Mouse (Mus musculus) forebrain, embryonic 16.5 days (tissue): ENCODE data around the gene Hsf5. TPM values are rescaled to one million over a fixed set of nuclear protein-coding genes. Genes with fewer than 3 reads are reported as not detected.

Experiments
- ATAC-seq: fragments of 200-750 bp; cut with Nextera tagmentation; 2 replicates; pipeline ENCODE4 v1.8.0; 2017; ENCODE audit warnings: mild to moderate bottlenecking, moderate library complexity
- H3K27ac ChIP-seq: fragments of 300-500 bp; sonication (generic); 2 replicates; pipeline ENCODE4 v1.5.1; 2014; ENCODE audit warnings: low read length, control low read depth
- H3K27me3 ChIP-seq: fragments of 300-500 bp; sonication (generic); replicated peaks from 2 replicates; pipeline ENCODE4 v1.6.1; 2014; ENCODE audit warnings: low read length; ENCODE audit not compliant: control insufficient read depth, insufficient read depth
- H3K36me3 ChIP-seq: fragments of 300-500 bp; sonication (generic); 2 replicates; pipeline ENCODE4 v1.6.1; 2014; ENCODE audit not compliant: control insufficient read depth, insufficient read depth
- H3K4me1 ChIP-seq: fragments of 300-500 bp; sonication (generic); replicated peaks from 2 replicates; pipeline ENCODE4 v1.6.1; 2014; ENCODE audit warnings: low read length; ENCODE audit not compliant: control insufficient read depth, insufficient read depth
- H3K4me2 ChIP-seq: fragments of 300-500 bp; sonication (generic); 2 replicates; pipeline ENCODE4 v1.6.1; 2014; ENCODE audit warnings: mild to moderate bottlenecking, low read length, control low read depth
- H3K4me3 ChIP-seq: fragments of 300-500 bp; sonication (generic); replicated peaks from 2 replicates; pipeline ENCODE4 v1.5.1; 2014; ENCODE audit warnings: mild to moderate bottlenecking, low read length, control low read depth
- H3K9ac ChIP-seq: fragments of 300-500 bp; sonication (generic); replicated peaks from 2 replicates; pipeline ENCODE4 v1.6.1; 2014; ENCODE audit warnings: low read depth, low read length, control low read depth
- H3K9me3 ChIP-seq: fragments of 300-500 bp; sonication (generic); 2 replicates; pipeline ENCODE4 v1.6.1; 2016; ENCODE audit warnings: low read length; ENCODE audit not compliant: control insufficient read depth
- WGBS: fragments of 180-500 bp; shearing (Covaris S2); extraction: QIAGEN DNeasy Blood & Tissue Kit; methylation state at CpG from one replicate; pipeline ENCODE4 v1.1.7; 2014; 5-methylcytosine and 5-hydroxymethylcytosine counted together
- polyA plus RNA-seq: library from polyadenylated mRNA; unstranded; fragments of >200 nt; fragmentation: Nextera tagmentation; extraction: Ambion mirVana; gene quantifications from 2 replicates; pipeline ENCODE4 v1.2.1, GENCODE M21; 2015

Gene Hsf5
- polyA plus RNA-seq, 1 experiment from 2014 or later, result 0.46 TPM

- H3K4me2 ChIP-seq, result peak overlapping the region; percentile 62
- no peak for ATAC-seq
- no peaks in the 10 kb centered on the region for H3K9me3 ChIP-seq
- H3K9ac ChIP-seq, result no peak overlapping the region
- no peak overlapping the region for H3K27ac ChIP-seq
- no peaks in the 10 kb centered on the region for H3K36me3 ChIP-seq
- H3K27me3 ChIP-seq, result peaks cover 3% of the 10 kb centered on the region; the same call in 1 of the 2 replicates
- peaks cover 7% of the 10 kb centered on the region for H3K4me1 ChIP-seq
- H3K4me3 ChIP-seq, result peak overlapping the region; percentile 42
- 6% methylated on average over 14 of the region's 14 CpGs for WGBS
Observed at GRCm38 (mm10) chr11:87662822-87663221, 45.9 kb downstream of the Hsf5 start.

DNA sequence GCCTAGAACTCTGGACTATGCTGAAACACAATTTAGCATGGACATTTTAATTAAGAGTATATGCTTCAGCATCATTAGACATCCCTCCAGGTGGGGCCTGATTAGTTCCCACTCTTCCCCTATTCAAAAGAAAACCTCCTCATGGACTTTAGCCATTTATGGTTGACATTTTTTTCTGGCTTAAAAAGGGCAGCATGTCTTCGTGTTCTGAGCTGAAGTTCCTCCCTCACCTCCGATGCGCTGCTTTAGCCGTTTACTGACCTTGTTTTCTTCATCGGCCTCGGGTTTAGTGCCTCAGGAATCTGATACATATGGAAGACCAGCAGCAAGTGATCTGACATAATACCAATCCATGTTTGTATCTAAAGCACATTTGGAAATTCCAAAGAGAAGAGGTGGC is 47.0 kb downstream of the Hsf5 start:
- H3K4me2 ChIP-seq, result no peak overlapping the region
- WGBS, result 71% methylated on average over 6 of the region's 6 CpGs

GRCm38 (mm10) chr11:87664521-87664920 is 47.6 kb downstream of the Hsf5 start:
- Histone ChIP-seq H3K27ac (no peak overlapping the region), H3K4me3 (no peak overlapping the region), H3K27me3 (peaks cover 3% of the 10 kb centered on the region; the same call in 1 of the 2 replicates), H3K9me3 (no peaks in the 10 kb centered on the region), H3K4me1 (peaks cover 7% of the 10 kb centered on the region), H3K4me2 (no peak overlapping the region), H3K36me3 (no peaks in the 10 kb centered on the region), H3K9ac (no peak overlapping the region)
- 81% methylated on average over 12 of the region's 12 CpGs for WGBS
- no peak for ATAC-seq

More for the DNA sequence above, 47.0 kb downstream of the Hsf5 start:
- Histone ChIP-seq H3K9me3 (no peaks in the 10 kb centered on the region), H3K27me3 (peaks cover 3% of the 10 kb centered on the region; the same call in 1 of the 2 replicates), H3K4me3 (no peak overlapping the region), H3K9ac (no peak overlapping the region), H3K36me3 (no peaks in the 10 kb centered on the region), H3K4me1 (peaks cover 7% of the 10 kb centered on the region), H3K27ac (no peak overlapping the region)
- ATAC-seq, result no peak

GRCm38 (mm10) chr11:87665224-87665623 is 48.3 kb downstream of the Hsf5 start:
- Histone ChIP-seq H3K9me3 (no peaks in the 10 kb centered on the region), H3K4me1 (peaks cover 7% of the 10 kb centered on the region), H3K4me2 (no peak overlapping the region), H3K36me3 (no peaks in the 10 kb centered on the region), H3K9ac (no peak overlapping the region), H3K27me3 (peaks cover 3% of the 10 kb centered on the region; the same call in 1 of the 2 replicates), H3K27ac (no peak overlapping the region), H3K4me3 (no peak overlapping the region)
- ATAC-seq, result no peak
- WGBS, result 60% methylated on average over 6 of the region's 6 CpGs

DNA sequence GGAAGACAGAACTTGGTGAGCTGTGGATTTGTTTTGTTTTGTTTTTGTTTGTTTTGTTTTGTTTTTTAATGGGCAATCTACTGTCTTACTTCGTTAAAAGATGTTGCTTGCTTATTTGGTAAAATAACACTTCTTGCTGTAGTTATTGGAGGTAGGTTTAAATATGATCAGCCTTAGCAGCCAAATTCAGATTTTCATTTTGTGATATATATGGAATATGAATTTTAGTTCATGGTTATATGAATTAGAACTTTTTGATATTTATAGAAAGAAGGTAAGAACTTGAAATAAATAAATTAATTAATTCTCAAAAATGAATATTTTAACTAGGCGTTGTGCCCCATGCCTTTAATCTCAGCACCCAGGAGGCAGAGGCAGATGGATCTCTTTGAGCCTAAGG is 48.7 kb downstream of the Hsf5 start:
- Histone ChIP-seq H3K9ac (no peak overlapping the region), H3K4me2 (no peak overlapping the region), H3K27me3 (peaks cover 3% of the 10 kb centered on the region; the same call in 1 of the 2 replicates), H3K36me3 (no peaks in the 10 kb centered on the region), H3K4me1 (peaks cover 7% of the 10 kb centered on the region), H3K9me3 (no peaks in the 10 kb centered on the region), H3K4me3 (no peak overlapping the region), H3K27ac (no peak overlapping the region)
- no peak for ATAC-seq
- WGBS, result 80% methylated on average over 2 of the region's 2 CpGs

DNA sequence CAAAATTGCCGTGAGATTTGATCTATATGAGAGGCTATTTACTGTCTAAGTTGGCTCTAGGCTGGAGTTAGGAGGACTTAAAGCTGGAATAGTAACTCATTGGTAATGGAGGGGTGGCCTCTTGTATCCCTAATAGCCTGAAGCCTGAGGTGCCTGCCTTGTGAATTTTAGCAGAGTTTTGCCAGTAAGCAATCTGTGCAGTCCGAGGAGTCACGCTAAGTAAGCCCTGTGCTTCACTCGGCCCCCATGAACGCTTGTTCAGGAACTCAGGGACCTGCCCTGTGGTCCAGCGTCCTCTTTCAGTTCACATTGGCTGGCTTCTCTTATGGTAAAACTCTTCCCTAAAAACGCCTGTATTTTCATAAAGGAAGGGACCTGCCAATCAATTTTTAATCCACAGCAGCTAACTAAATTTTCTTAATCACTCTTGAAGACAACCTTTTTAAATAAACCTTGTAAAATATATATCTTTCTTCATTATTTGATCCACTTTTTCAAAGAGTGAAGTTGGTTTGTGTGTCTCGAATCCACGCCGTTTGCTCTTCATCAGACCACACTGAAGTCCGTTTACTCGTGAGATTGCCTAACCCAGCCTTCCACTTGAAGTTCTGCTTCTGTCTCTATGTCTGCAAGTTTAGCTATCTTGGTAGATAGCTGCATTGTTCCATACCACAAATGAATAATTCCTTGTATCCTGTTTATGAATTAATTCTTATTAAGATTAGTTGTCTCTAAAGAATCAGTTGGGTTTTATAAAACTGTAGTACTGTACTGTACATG is 49.5 kb downstream of the Hsf5 start:
- no peaks in the 10 kb centered on the region for H3K36me3 ChIP-seq
- H3K4me2 ChIP-seq, result no peak overlapping the region
- peaks cover 3% of the 10 kb centered on the region; the same call in 1 of the 2 replicates for H3K27me3 ChIP-seq
- 76% methylated on average over 12 of the region's 12 CpGs for WGBS
- no peak overlapping the region for H3K27ac ChIP-seq
- no peak overlapping the region for H3K4me3 ChIP-seq
- ATAC-seq, result no peak
- no peaks in the 10 kb centered on the region for H3K9me3 ChIP-seq
- peaks cover 7% of the 10 kb centered on the region for H3K4me1 ChIP-seq
- H3K9ac ChIP-seq, result no peak overlapping the region

DNA sequence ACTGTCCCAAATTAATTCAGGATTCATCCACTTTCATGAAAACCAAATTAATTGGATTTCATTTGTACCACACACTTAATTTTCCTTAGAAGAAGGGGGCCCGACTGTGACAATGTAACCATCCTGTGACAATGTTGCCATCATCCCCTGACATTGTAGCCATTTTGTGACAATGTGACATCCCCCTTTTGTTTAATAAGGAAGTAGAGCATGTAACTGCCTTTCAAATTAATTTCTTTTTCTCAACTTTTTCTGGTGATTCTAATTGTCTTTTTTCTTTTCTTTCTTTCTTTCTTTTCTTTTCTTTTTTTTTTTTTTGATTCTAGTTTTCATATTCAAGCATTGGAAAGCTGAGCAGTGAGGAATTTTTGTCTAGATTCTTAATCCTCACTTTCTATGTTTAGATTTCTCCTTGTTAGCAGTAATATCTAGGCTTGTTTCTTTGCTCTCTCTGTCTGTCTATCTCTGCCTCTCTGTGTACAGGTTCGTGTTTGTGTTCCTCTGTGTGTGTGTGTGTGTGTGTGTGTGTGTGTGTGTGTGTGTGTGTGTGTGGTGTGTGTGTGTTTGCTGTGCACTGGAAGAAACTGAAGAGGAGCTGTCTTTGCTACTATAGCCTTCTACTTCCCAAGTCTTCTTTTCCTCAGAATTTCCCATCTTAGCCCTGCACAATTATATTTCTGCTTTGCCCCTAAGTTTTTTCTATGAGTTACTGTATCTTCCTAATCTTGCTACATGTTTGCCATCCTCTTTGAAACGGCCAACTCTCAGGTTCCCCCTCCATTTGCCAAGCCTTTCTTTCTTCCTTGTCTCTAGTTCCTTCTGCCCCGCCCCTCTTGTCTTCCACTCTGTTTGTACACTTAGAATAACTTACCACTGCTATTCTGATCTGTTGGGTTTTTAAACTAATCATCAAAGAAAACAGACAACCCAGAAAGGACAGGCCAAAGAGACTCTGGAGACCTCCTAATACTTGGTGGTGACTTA is 50.4 kb downstream of the Hsf5 start:
- H3K36me3 ChIP-seq, result no peaks in the 10 kb centered on the region
- WGBS, result 60% methylated on average over 4 of the region's 4 CpGs
- H3K27me3 ChIP-seq, result peaks cover 3% of the 10 kb centered on the region; the same call in 1 of the 2 replicates
- no peak overlapping the region for H3K4me3 ChIP-seq
- peaks cover 7% of the 10 kb centered on the region for H3K4me1 ChIP-seq
- H3K4me2 ChIP-seq, result no peak overlapping the region
- no peak overlapping the region for H3K9ac ChIP-seq
- ATAC-seq, result no peak
- H3K27ac ChIP-seq, result no peak overlapping the region
- no peaks in the 10 kb centered on the region for H3K9me3 ChIP-seq

DNA sequence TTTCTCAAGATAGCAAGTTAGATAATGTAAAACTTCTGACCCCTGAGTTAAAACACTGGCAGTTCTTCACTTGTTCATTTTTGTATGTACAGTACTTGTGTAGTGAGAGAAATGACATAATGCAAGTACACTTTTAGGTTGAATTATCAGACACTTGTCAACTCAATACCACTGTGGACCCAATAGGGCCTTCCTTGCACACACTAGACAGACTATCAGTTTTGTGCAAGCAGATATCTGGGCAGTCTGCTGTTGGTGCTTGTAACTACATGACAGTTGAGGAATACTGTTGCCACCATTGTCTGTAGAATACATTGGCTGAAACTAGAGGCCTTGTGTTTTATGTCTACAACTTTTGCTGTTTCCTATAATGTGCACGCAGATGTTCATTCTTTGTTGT is 56.3 kb downstream of the Hsf5 start:
- WGBS, result 93% methylated on average over 1 of the region's 1 CpGs
- Histone ChIP-seq H3K4me3 (no peak overlapping the region), H3K4me1 (no peaks in the 10 kb centered on the region), H3K9ac (no peak overlapping the region), H3K4me2 (no peak overlapping the region), H3K27me3 (no peaks in the 10 kb centered on the region), H3K27ac (no peak overlapping the region), H3K36me3 (no peaks in the 10 kb centered on the region), H3K9me3 (no peaks in the 10 kb centered on the region)
- no peak for ATAC-seq

DNA sequence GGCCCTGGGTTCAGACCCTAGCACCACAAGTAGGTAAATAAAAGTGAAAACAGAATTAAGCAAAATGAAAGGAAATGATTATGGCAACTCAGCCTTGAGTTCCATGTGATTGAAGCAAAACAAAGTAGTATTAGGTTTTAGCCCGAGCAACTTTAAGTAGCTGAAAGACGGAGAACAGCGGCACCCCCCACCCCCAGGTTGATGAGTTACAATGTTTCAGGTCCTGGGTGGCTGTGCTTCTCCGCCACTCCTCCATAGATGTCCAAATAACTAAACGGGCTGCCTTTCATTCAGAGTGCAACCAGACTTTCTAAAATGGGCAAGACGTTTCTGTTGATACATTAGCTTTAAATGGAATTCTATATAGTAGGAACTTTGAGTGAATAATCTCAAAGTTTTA is 58.6 kb downstream of the Hsf5 start:
- Histone ChIP-seq H3K36me3 (no peaks in the 10 kb centered on the region), H3K9me3 (no peaks in the 10 kb centered on the region), H3K9ac (no peak overlapping the region), H3K27ac (no peak overlapping the region), H3K4me1 (no peaks in the 10 kb centered on the region), H3K4me3 (no peak overlapping the region), H3K27me3 (no peaks in the 10 kb centered on the region), H3K4me2 (no peak overlapping the region)
- no peak for ATAC-seq
- 85% methylated on average over 6 of the region's 6 CpGs for whole genome bisulfite sequencing
